Mouse (Mus musculus) hindbrain, embryonic 10.5 days (tissue): ENCODE results near the gene Ccdc85b. TPM values are rescaled to one million over a fixed set of nuclear protein-coding genes. Genes with fewer than 3 reads are reported as not detected.

ENCODE experiments used
- DNase-seq: peaks from one replicate; pipeline ENCODE4 v3.0.0-alpha.2; 2017; ENCODE audit warnings: low spot score
- H3K27ac ChIP-seq: fragments of 300-500 bp; sonication (generic); 2 replicates; pipeline ENCODE4 v1.5.1; 2016; ENCODE audit warnings: mild to moderate bottlenecking, moderate library complexity
- H3K27me3 ChIP-seq: fragments of 300-500 bp; sonication (generic); 2 replicates; pipeline ENCODE4 v1.6.1; 2016; ENCODE audit warnings: mild to moderate bottlenecking; ENCODE audit not compliant: poor library complexity, insufficient read depth, severe bottlenecking
- H3K36me3 ChIP-seq: fragments of 300-500 bp; sonication (generic); 2 replicates; pipeline ENCODE4 v1.6.1; 2016; ENCODE audit warnings: mild to moderate bottlenecking, moderate library complexity
- H3K4me1 ChIP-seq: fragments of 300-500 bp; sonication (generic); replicated peaks from 2 replicates; pipeline ENCODE4 v1.6.1; 2016; ENCODE audit warnings: mild to moderate bottlenecking
- H3K4me3 ChIP-seq: fragments of 300-500 bp; sonication (generic); 2 replicates; pipeline ENCODE4 v1.5.1; 2016; ENCODE audit warnings: mild to moderate bottlenecking, moderate library complexity
- H3K9me3 ChIP-seq: fragments of 300-500 bp; sonication (generic); 2 replicates; pipeline ENCODE4 v1.6.1; 2016; ENCODE audit warnings: mild to moderate bottlenecking, moderate library complexity
- WGBS: fragments of 180-500 bp; shearing (Covaris S2); methylation state at CpG from one replicate; pipeline ENCODE4 v1.1.7; 2016; 5-methylcytosine and 5-hydroxymethylcytosine counted together
- polyA plus RNA-seq: library from polyadenylated mRNA; unstranded; fragments of >200 nt; fragmentation: Nextera tagmentation; extraction: Ambion mirVana; gene quantifications from 2 replicates; pipeline ENCODE4 v1.2.1, GENCODE M21; 2016

Gene Ccdc85b
- polyA plus RNA-seq, 1 experiment from 2014 or later = 8.6 TPM

GRCm38 (mm10) chr19:5460465-5460911 lies 2.8 kb upstream of the Ccdc85b start, which contains the start of gene Fibp:
Gene Fibp, plus strand, starts transcription at chr19:5460615.
- peak within 1 kb of the TSS; percentile 88 for H3K27ac ChIP-seq
- WGBS = under 1% methylated on average over 32 of the region's 32 CpGs
- H3K36me3 ChIP-seq = peaks cover 33% of the 10 kb centered on the region
- H3K9me3 ChIP-seq = no peaks in the 10 kb centered on the region
- peak; percentile 93 for DNase-seq
- peak within 1 kb of the TSS; percentile 87 for H3K4me3 ChIP-seq
- peaks cover 22% of the 10 kb centered on the region for H3K27me3 ChIP-seq
- H3K4me1 ChIP-seq = peaks cover 52% of the 10 kb centered on the region

- Histone ChIP-seq H3K9me3 (no peaks in the 10 kb centered on the region), H3K4me3 (peak overlapping the region; percentile 87), H3K36me3 (peaks cover 29% of the 10 kb centered on the region), H3K4me1 (peaks cover 58% of the 10 kb centered on the region), H3K27ac (peak overlapping the region; percentile 88), H3K27me3 (peaks cover 22% of the 10 kb centered on the region)
- 26% methylated on average over 3 of the region's 3 CpGs for WGBS
- DNase-seq = no peak
These were observed 2.2 kb upstream of the Ccdc85b start for GRCm38 (mm10) chr19:5459896-5460295.

GRCm38 (mm10) chr19:5459019-5459418 lies 1.3 kb upstream of the Ccdc85b start:
- DNase-seq = no peak
- 71% methylated on average over 7 of the region's 7 CpGs for WGBS
- no peak overlapping the region for H3K27ac ChIP-seq
- peaks cover 59% of the 10 kb centered on the region for H3K4me1 ChIP-seq
- no peaks in the 10 kb centered on the region for H3K9me3 ChIP-seq
- H3K27me3 ChIP-seq = peaks cover 22% of the 10 kb centered on the region
- H3K4me3 ChIP-seq = no peak overlapping the region
- peaks cover 29% of the 10 kb centered on the region for H3K36me3 ChIP-seq

GRCm38 (mm10) chr19:5456922-5457745 lies 560 bp downstream of the Ccdc85b start:
- Histone ChIP-seq H3K27ac (peak overlapping the region; percentile 93), H3K36me3 (peaks cover 16% of the 10 kb centered on the region), H3K4me1 (peaks cover 54% of the 10 kb centered on the region), H3K27me3 (peaks cover 22% of the 10 kb centered on the region), H3K9me3 (no peaks in the 10 kb centered on the region), H3K4me3 (peak overlapping the region; percentile 92)
- DNase-seq = peak; percentile 95
- WGBS = under 1% methylated on average over 70 of the region's 70 CpGs

GRCm38 (mm10) chr19:5456241-5456921 lies 1.3 kb downstream of the Ccdc85b start:
- Histone ChIP-seq H3K4me3 (peak overlapping the region; percentile 92), H3K4me1 (peaks cover 52% of the 10 kb centered on the region), H3K9me3 (no peaks in the 10 kb centered on the region), H3K36me3 (peaks cover 16% of the 10 kb centered on the region), H3K27ac (peak overlapping the region; percentile 93), H3K27me3 (peaks cover 27% of the 10 kb centered on the region)
- WGBS = 4% methylated on average over 26 of the region's 26 CpGs
- DNase-seq = no peak

- no peak for DNase-seq
- no peaks in the 10 kb centered on the region for H3K9me3 ChIP-seq
- peaks cover 16% of the 10 kb centered on the region for H3K36me3 ChIP-seq
- H3K27me3 ChIP-seq = peaks cover 36% of the 10 kb centered on the region
- 0 out of 2 replicates have a peak overlapping the region, but pooled peaks have one; percentile 93 for H3K27ac ChIP-seq
- peak overlapping the region; percentile 92 for H3K4me3 ChIP-seq
- WGBS = 64% methylated on average over 8 of the region's 8 CpGs
- H3K4me1 ChIP-seq = peaks cover 46% of the 10 kb centered on the region
These were observed 2.1 kb downstream of the Ccdc85b start for GRCm38 (mm10) chr19:5455568-5455967.

GRCm38 (mm10) chr19:5455037-5455436 lies 2.7 kb downstream of the Ccdc85b start:
- peaks cover 16% of the 10 kb centered on the region for H3K36me3 ChIP-seq
- H3K27ac ChIP-seq = no peak overlapping the region
- H3K9me3 ChIP-seq = no peaks in the 10 kb centered on the region
- no peak for DNase-seq
- H3K4me3 ChIP-seq = peak overlapping the region; percentile 92; the same call in 1 of the 2 replicates
- H3K4me1 ChIP-seq = peaks cover 44% of the 10 kb centered on the region
- 88% methylated on average over 12 of the region's 12 CpGs for WGBS
- peaks cover 41% of the 10 kb centered on the region for H3K27me3 ChIP-seq

GRCm38 (mm10) chr19:5451766-5452165 lies 5.9 kb downstream of the Ccdc85b start:
- Histone ChIP-seq H3K36me3 (peaks cover 16% of the 10 kb centered on the region), H3K9me3 (peaks cover 6% of the 10 kb centered on the region), H3K27ac (no peak overlapping the region), H3K27me3 (peaks cover 57% of the 10 kb centered on the region), H3K4me3 (no peak overlapping the region), H3K4me1 (peaks cover 45% of the 10 kb centered on the region)
- DNase-seq = no peak
- 80% methylated on average over 6 of the region's 6 CpGs for WGBS

GRCm38 (mm10) chr19:5449673-5450072 lies 8.0 kb downstream of the Ccdc85b start:
- H3K36me3 ChIP-seq = peaks cover 11% of the 10 kb centered on the region
- H3K27me3 ChIP-seq = peaks cover 72% of the 10 kb centered on the region
- H3K27ac ChIP-seq = no peak overlapping the region
- peaks cover 28% of the 10 kb centered on the region for H3K4me1 ChIP-seq
- DNase-seq = no peak
- H3K4me3 ChIP-seq = no peak overlapping the region
- H3K9me3 ChIP-seq = peaks cover 6% of the 10 kb centered on the region
- 89% methylated on average over 3 of the region's 3 CpGs for WGBS

GRCm38 (mm10) chr19:5448354-5449150 lies 9.1 kb downstream of the Ccdc85b start:
- peak overlapping the region; percentile 62 for H3K4me3 ChIP-seq
- H3K36me3 ChIP-seq = 0 out of 2 replicates have a peak, but pooled peaks cover under 1% of the 10 kb centered on the region
- DNase-seq = no peak
- peaks cover 6% of the 10 kb centered on the region for H3K9me3 ChIP-seq
- peaks cover 83% of the 10 kb centered on the region for H3K27me3 ChIP-seq
- no peak overlapping the region for H3K27ac ChIP-seq
- 7% methylated on average over 36 of the region's 36 CpGs for WGBS
- peaks cover 24% of the 10 kb centered on the region for H3K4me1 ChIP-seq

GRCm38 (mm10) chr19:5447515-5448353 lies 10.0 kb downstream of the Ccdc85b start, which contains the start of gene Fosl1:
Gene Fosl1, plus strand, starts transcription at chr19:5447547.
- Histone ChIP-seq H3K4me1 (peaks cover 24% of the 10 kb centered on the region), H3K4me3 (peak within 1 kb of the TSS; percentile 62), H3K27ac (no peak within 1 kb of the TSS), H3K27me3 (peaks cover 83% of the 10 kb centered on the region), H3K9me3 (peaks cover 6% of the 10 kb centered on the region), H3K36me3 (no peaks in the 10 kb centered on the region)
- peak; percentile 62 for DNase-seq
- WGBS = 2% methylated on average over 70 of the region's 70 CpGs
